Mouse (Mus musculus): ENCODE data around the gene Itpk1. TPM values are rescaled to one million over a fixed set of nuclear protein-coding genes. Genes with fewer than 3 reads are reported as not detected.

The Itpk1 gene
- total and polyA plus RNA-seq, 2 experiments from 2014 or later = 47.5 to 47.6 TPM

DNA sequence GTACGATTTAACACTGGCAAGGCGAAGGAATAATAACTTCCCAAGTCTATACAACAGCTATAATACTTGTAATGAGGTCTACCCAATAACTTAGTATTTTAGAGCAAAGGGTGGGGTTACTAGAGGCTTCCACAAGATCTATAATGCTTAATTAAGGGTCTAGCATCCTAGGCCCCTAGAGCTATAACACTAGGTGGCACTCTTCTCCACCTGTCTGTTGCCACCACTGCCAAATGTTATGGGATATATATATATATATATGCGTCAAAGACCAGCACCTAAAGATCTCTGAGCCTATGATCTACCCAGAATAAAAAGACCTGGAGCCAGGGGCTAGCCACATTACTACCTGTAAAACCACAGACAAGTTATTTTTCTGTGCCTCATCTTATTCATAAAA, 35.6 kb upstream of the Itpk1 start:
- H3K4me1 ChIP-seq (ENCODE audit: insufficient read depth) = peaks cover 19% of the 10 kb centered on the region
- DNase-seq = no peak
- H3K27me3 ChIP-seq (ENCODE audit: insufficient read depth, low read length) = no peaks in the 10 kb centered on the region
- no peak overlapping the region for H3K4me3 ChIP-seq (ENCODE audit: low read depth, low read length)
- no peak for ATAC-seq
- H3K4me2 ChIP-seq (ENCODE audit: low read depth) = no peak overlapping the region
- H3K27ac ChIP-seq (ENCODE audit: low read depth, low read length) = no peak overlapping the region
- WGBS = 69% methylated on average over 3 of the region's 3 CpGs
- no peak overlapping the region for H3K9ac ChIP-seq
- H3K9me3 ChIP-seq (ENCODE audit: low read length) = no peaks in the 10 kb centered on the region
- peak; percentile 38 for TF ChIP-seq CTCF (IDR thresholded peaks at IDR 0.05; ENCODE audit: low read depth)
- H3K36me3 ChIP-seq (ENCODE audit: insufficient read depth) = no peaks in the 10 kb centered on the region

DNA sequence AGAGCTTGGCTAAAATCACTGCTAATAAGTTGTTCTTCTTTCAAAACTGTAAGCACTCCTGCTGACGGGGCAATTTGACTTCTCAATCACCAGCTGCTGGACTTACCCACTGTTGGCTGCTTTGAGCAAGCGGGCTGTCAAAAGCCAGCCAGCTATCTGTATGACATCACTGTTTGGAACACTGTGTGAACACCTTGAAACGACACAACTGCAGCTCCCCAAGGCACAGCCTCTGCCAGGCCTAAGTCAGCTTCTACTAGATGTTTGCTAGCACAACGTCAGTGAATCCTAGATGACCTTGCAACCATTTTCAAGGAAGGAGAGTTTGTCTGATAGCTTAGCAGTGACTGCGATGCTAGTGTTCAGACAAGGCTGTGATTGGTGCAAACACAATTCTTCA, 34.4 kb upstream of the Itpk1 start:
- no peak for TF ChIP-seq CTCF (IDR thresholded peaks at IDR 0.05; ENCODE audit: low read depth)
- no peak for DNase-seq
- WGBS = 67% methylated on average over 5 of the region's 5 CpGs
- H3K27ac ChIP-seq (ENCODE audit: low read depth, low read length) = no peak overlapping the region
- no peak overlapping the region for H3K9ac ChIP-seq
- H3K27me3 ChIP-seq (ENCODE audit: insufficient read depth, low read length) = no peaks in the 10 kb centered on the region
- no peak for ATAC-seq
- H3K4me2 ChIP-seq (ENCODE audit: low read depth) = no peak overlapping the region
- H3K9me3 ChIP-seq (ENCODE audit: low read length) = no peaks in the 10 kb centered on the region
- H3K4me1 ChIP-seq (ENCODE audit: insufficient read depth) = peaks cover 12% of the 10 kb centered on the region
- no peak overlapping the region for H3K4me3 ChIP-seq (ENCODE audit: low read depth, low read length)
- H3K36me3 ChIP-seq (ENCODE audit: insufficient read depth) = no peaks in the 10 kb centered on the region

DNA sequence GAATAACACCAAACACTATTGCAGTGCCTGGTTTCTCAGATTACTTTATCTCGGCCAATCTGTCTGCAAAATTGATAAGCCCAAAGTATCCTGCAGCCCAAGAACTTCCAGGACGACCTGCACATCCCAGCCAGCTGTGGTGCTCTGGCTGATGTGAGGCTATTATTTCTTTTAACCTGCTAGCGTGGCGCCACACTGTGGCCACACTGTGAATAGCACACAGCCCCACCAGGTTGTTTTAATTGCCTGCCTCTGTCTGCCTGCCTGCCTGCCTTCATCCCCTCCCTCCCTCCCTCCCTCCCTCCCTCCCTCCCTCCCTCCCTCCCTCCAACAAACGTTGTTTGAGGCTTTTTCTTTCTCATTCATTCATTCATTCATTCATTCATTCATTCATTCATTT, 28.7 kb upstream of the Itpk1 start:
- ATAC-seq (no peak), DNase-seq (peak; percentile 63)
- Histone ChIP-seq H3K27me3 (ENCODE audit: insufficient read depth, low read length) (no peaks in the 10 kb centered on the region), H3K27ac (ENCODE audit: low read depth, low read length) (no peak overlapping the region), H3K4me1 (ENCODE audit: insufficient read depth) (peaks cover 16% of the 10 kb centered on the region), H3K36me3 (ENCODE audit: insufficient read depth) (no peaks in the 10 kb centered on the region), H3K4me2 (ENCODE audit: low read depth) (no peak overlapping the region), H3K4me3 (ENCODE audit: low read depth, low read length) (no peak overlapping the region), H3K9ac (no peak overlapping the region), H3K9me3 (ENCODE audit: low read length) (no peaks in the 10 kb centered on the region)
- 15% methylated on average over 5 of the region's 5 CpGs for WGBS
- TF ChIP-seq CTCF (IDR thresholded peaks at IDR 0.05; ENCODE audit: low read depth) = peak; percentile 72

DNA sequence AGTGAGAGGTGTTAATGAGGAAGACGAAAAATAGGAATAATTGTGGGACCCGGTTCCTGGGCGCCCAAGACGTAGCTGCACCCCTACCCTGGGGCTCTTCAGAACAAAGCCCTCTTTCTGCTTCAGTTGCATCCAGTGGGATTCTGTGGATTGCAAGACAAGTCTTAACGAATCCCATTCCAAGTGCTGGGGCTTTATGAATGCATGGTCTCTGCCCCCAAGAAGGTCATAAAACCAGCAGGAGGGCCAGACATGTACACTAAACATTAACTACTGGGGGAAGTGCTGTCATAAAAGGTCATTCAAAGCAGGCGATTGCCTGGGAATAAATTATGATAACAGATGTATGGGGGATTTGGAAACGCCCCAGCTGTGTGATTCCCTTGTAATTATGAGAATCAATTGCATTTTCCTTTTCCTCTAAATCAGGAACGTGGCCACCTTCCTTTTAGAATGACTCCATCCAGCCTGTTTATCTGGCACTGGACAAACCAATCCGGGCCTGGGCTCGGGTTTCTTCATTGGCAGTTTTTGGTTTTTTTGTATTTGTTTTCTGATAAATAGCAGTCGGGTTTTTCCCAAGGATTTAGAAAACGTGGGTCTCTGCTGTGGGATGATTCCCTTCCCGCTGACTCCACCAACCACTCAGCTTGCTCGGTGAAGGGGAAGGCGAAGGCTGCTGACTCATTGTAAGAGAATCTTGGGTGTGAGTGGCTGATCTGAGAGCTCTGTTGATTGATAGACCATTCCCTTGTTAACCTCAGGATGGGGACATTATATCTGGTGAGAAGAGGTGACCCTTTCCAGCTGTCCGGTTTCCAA, 26.3 kb upstream of the Itpk1 start:
- no peaks in the 10 kb centered on the region for H3K27me3 ChIP-seq (ENCODE audit: insufficient read depth, low read length)
- peak overlapping the region; percentile 33; the same call in 1 of the 2 replicates for H3K9ac ChIP-seq
- H3K27ac ChIP-seq (ENCODE audit: low read depth, low read length) = peak overlapping the region; percentile 83
- H3K4me3 ChIP-seq (ENCODE audit: low read depth, low read length) = no peak overlapping the region
- TF ChIP-seq CTCF (IDR thresholded peaks at IDR 0.05; ENCODE audit: low read depth) = no peak
- H3K9me3 ChIP-seq (ENCODE audit: low read length) = no peaks in the 10 kb centered on the region
- WGBS = 12% methylated on average over 16 of the region's 16 CpGs
- peak; percentile 67 for DNase-seq
- ATAC-seq = peak; percentile 52; the same call in 1 of the 2 replicates
- H3K4me2 ChIP-seq (ENCODE audit: low read depth) = peak overlapping the region; percentile 39
- H3K4me1 ChIP-seq (ENCODE audit: insufficient read depth) = peaks cover 16% of the 10 kb centered on the region
- H3K36me3 ChIP-seq (ENCODE audit: insufficient read depth) = no peaks in the 10 kb centered on the region

DNA sequence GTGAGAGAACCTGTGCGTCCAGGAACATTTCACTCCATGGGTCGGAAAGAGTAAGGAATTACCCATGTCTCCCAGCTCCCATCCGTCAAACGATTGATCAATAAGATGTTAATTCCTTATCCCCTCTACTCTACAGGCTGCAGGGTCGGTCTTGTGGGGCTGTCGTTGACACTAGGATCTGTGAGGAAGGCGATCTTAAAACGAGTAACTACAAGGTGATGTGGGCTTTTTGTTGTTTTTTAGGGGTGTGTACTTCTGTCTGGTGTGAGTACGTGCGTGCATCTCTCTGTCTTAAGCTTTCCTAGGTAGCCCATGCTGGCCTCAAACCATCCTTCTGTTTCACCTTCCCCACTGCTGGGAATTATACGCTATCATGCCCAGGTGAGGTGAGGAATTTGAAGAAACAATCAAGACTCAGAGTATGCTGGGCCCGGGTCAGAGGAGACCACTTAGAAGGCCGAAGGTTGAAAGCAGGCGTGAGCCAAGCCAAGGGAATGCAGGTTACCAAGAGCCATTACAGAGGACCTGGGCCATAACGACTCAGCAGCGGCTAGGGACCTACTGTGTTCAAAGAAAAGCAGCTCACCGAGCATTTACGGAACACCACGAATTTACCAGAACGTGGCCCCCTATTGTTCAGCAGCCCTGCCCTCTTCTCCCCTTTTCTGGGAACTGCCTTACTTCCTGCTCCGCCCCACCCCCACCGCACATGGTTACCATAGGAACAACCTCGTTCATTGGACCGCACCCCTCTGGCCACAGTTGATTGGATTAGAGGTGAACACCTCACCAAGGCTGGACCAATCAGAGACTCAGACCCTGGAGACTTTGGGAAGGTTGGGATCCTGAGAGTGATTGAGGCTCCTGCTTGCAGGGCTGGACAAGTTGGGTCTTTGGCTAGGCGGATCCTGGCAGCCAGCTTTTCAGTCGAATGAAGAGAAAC, 25.4 kb upstream of the Itpk1 start:
- Histone ChIP-seq H3K27ac (ENCODE audit: low read depth, low read length) (peak overlapping the region; percentile 83), H3K4me2 (ENCODE audit: low read depth) (peak overlapping the region; percentile 39), H3K36me3 (ENCODE audit: insufficient read depth) (no peaks in the 10 kb centered on the region), H3K9me3 (ENCODE audit: low read length) (no peaks in the 10 kb centered on the region), H3K4me3 (ENCODE audit: low read depth, low read length) (no peak overlapping the region), H3K4me1 (ENCODE audit: insufficient read depth) (peaks cover 16% of the 10 kb centered on the region), H3K9ac (peak overlapping the region; percentile 33; the same call in 1 of the 2 replicates), H3K27me3 (ENCODE audit: insufficient read depth, low read length) (no peaks in the 10 kb centered on the region)
- no peak for TF ChIP-seq CTCF (IDR thresholded peaks at IDR 0.05; ENCODE audit: low read depth)
- DNase-seq (peak; percentile 94), ATAC-seq (peak; percentile 98)
- 30% methylated on average over 26 of the region's 26 CpGs for WGBS

DNA sequence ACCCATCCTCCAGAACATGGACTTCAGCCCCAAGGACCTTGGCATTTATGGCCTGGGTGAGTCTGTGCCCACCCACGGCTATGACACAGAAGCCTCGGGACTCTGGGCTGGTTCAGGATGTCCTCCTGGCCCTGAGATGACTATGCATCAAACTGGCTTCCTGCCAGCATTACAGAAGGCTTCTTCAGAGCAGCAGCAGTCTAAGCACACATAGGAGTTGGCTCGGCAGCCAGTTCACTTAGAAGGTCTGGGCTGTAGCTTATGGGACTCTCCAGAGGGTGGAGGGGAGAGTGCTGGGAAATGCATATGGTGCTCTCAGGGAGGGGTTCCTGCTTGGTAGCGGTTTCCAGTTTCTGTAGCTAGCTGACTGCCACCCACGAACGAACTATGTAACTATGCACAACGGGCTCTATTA, 21.0 kb upstream of the Itpk1 start:
- H3K27me3 ChIP-seq (ENCODE audit: insufficient read depth, low read length) = no peaks in the 10 kb centered on the region
- WGBS = 63% methylated on average over 7 of the region's 7 CpGs
- H3K27ac ChIP-seq (ENCODE audit: low read depth, low read length) = no peak overlapping the region
- no peak overlapping the region for H3K4me3 ChIP-seq (ENCODE audit: low read depth, low read length)
- ATAC-seq = no peak
- H3K9me3 ChIP-seq (ENCODE audit: low read length) = no peaks in the 10 kb centered on the region
- peaks cover 14% of the 10 kb centered on the region for H3K4me1 ChIP-seq (ENCODE audit: insufficient read depth)
- no peak overlapping the region for H3K4me2 ChIP-seq (ENCODE audit: low read depth)
- DNase-seq = peak; percentile 21
- TF ChIP-seq CTCF (IDR thresholded peaks at IDR 0.05; ENCODE audit: low read depth) = no peak
- no peaks in the 10 kb centered on the region for H3K36me3 ChIP-seq (ENCODE audit: insufficient read depth)
- H3K9ac ChIP-seq = no peak overlapping the region
